Comparison of ENCODE assay signal across 26 mouse cellular contexts in genomic region chr19:37669486-37669885, GRCm38 (mm10). TPM values are rescaled to one million over a fixed set of nuclear protein-coding genes. Genes with fewer than 3 reads are reported as not detected.
A peak's percentile ranks its signal among the peaks of the same experiment; 100 is the strongest.
DNase-seq lines count a peak whose midpoint lies in the region; ATAC-seq and TF ChIP-seq lines count a peak whose summit lies in the region.
"Had no signal": no experiment of that assay in that cellular context is flagged by ENCODE, and none has a peak within 500 bp of the region (broad histone marks: within the 10 kb centered on the region; RNA-seq: fewer than 3 reads in every experiment).

No protein-coding gene starts in this region.

- no peaks in the 10 kb centered on the region for H3K4me1 ChIP-seq in kidney, embryonic 15.5 days
- no peaks in the 10 kb centered on the region for H3K4me1 ChIP-seq in intestine, embryonic 15.5 days (replicated peaks)
- H3K4me1 ChIP-seq in intestine, postnatal 0 days (replicated peaks; ENCODE audit: control insufficient read depth, insufficient read depth, low read length) = 0 out of 2 replicates have a peak, but pooled peaks cover 3% of the 10 kb centered on the region
- H3K4me1 ChIP-seq: heart, embryonic 12.5 days; heart, embryonic 15.5 days had no signal

- peak; percentile 27 for DNase-seq in kidney, postnatal 14 days
- no peak for DNase-seq in cerebellum, adult 11 months
- no peak for DNase-seq in left cerebral cortex, postnatal 36 days (ENCODE audit: low spot score in 2 of 2)
- DNase-seq: adrenal gland, adult 8-10 months; adrenal gland, postnatal 25 days; cerebellum, adult 18-20 months; cerebellum, adult 9-10 months; cerebellum, postnatal 14 days; forebrain, postnatal 0 days; gastrocnemius, adult 2 months; gastrocnemius, postnatal 14 days; heart, adult 18-20 months; heart, postnatal 10 days; heart, postnatal 4 days had no signal

- no peaks in the 10 kb centered on the region for H3K27me3 ChIP-seq in kidney, embryonic 15.5 days
- no peaks in the 10 kb centered on the region for H3K27me3 ChIP-seq in intestine, embryonic 15.5 days (replicated peaks)
- H3K27me3 ChIP-seq in intestine, postnatal 0 days (replicated peaks; ENCODE audit: control insufficient read depth, insufficient read depth, low read length) = no peaks in the 10 kb centered on the region
- H3K27me3 ChIP-seq: heart, embryonic 12.5 days; heart, embryonic 15.5 days had no signal

- intact Hi-C loops in left cerebral cortex, postnatal 36 days (cut with DNase I) = no loop called here

- TF ChIP-seq CTCF in intestine, postnatal 0 days (IDR thresholded peaks at IDR 0.05; ENCODE audit: low read depth) = no peak

- 86% methylated on average over 5 of the region's 5 CpGs for WGBS in kidney, embryonic 15.5 days
- 85% methylated on average over 5 of the region's 5 CpGs for WGBS in intestine, embryonic 15.5 days
- WGBS in intestine, postnatal 0 days = 68% methylated on average over 5 of the region's 5 CpGs

- no peak for ATAC-seq in kidney, embryonic 15.5 days (replicated peaks; ENCODE audit: low FRiP score)
- ATAC-seq in intestine, embryonic 15.5 days = peak; percentile 36; the same call in 1 of the 2 replicates
- ATAC-seq in intestine, postnatal 0 days = peak; percentile 80
- ATAC-seq: activated CD4-positive, CD25-positive, alpha-beta regulatory T cell, adult 4 months; forebrain, embryonic 14.5 days; forebrain, postnatal 0 days; hindbrain, postnatal 0 days had no signal

- H3K4me2 ChIP-seq in kidney, embryonic 15.5 days = no peak overlapping the region
- no peak overlapping the region for H3K4me2 ChIP-seq in intestine, embryonic 15.5 days (replicated peaks)
- H3K4me2 ChIP-seq in intestine, postnatal 0 days (replicated peaks; ENCODE audit: low read depth) = no peak overlapping the region
- H3K4me2 ChIP-seq: heart, embryonic 12.5 days; heart, embryonic 15.5 days; hindbrain, embryonic 14.5 days had no signal

- no peak overlapping the region for H3K27ac ChIP-seq in kidney, embryonic 15.5 days
- no peak overlapping the region for H3K27ac ChIP-seq in intestine, embryonic 15.5 days
- H3K27ac ChIP-seq in intestine, postnatal 0 days (ENCODE audit: low read depth, low read length) = peak overlapping the region; percentile 68
- H3K27ac ChIP-seq: gastrocnemius, adult 2 months; heart, embryonic 15.5 days; hindbrain, embryonic 14.5 days; hindbrain, postnatal 0 days had no signal

- no peaks in the 10 kb centered on the region for H3K9me3 ChIP-seq in kidney, embryonic 15.5 days (replicated peaks)
- no peaks in the 10 kb centered on the region for H3K9me3 ChIP-seq in intestine, embryonic 15.5 days
- H3K9me3 ChIP-seq in intestine, postnatal 0 days (ENCODE audit: control insufficient read depth) = no peaks in the 10 kb centered on the region
- H3K9me3 ChIP-seq: heart, embryonic 12.5 days; heart, embryonic 15.5 days had no signal

- no peak overlapping the region for H3K4me3 ChIP-seq in kidney, embryonic 15.5 days (replicated peaks)
- H3K4me3 ChIP-seq in intestine, embryonic 15.5 days (replicated peaks) = no peak overlapping the region
- no peak overlapping the region for H3K4me3 ChIP-seq in intestine, postnatal 0 days (ENCODE audit: low read depth, low read length)
- H3K4me3 ChIP-seq: gastrocnemius, adult 2 months; heart, embryonic 12.5 days; heart, embryonic 15.5 days had no signal

- H3K36me3 ChIP-seq in kidney, embryonic 15.5 days = no peaks in the 10 kb centered on the region
- H3K36me3 ChIP-seq in intestine, embryonic 15.5 days = no peaks in the 10 kb centered on the region
- no peaks in the 10 kb centered on the region for H3K36me3 ChIP-seq in intestine, postnatal 0 days (ENCODE audit: control insufficient read depth, insufficient read depth)
- H3K36me3 ChIP-seq: heart, embryonic 12.5 days; heart, embryonic 15.5 days had no signal

- no peak overlapping the region for H3K9ac ChIP-seq in kidney, embryonic 15.5 days
- H3K9ac ChIP-seq in intestine, embryonic 15.5 days = no peak overlapping the region
- H3K9ac ChIP-seq in intestine, postnatal 0 days (ENCODE audit: low read depth, low read length) = no peak overlapping the region
- H3K9ac ChIP-seq: forebrain, postnatal 0 days; heart, embryonic 12.5 days; heart, embryonic 15.5 days; hindbrain, embryonic 14.5 days had no signal

RNA-seq across cellular contexts. Expression of gene Cyp26c1, which starts 15.9 kb away (rescaled TPM):
- not detected in 2 replicates for polyA plus RNA-seq in kidney, embryonic 15.5 days (2015; fragmentation: Nextera tagmentation; extraction: Ambion mirVana)
- not detected in 2 replicates for polyA plus RNA-seq in intestine, embryonic 15.5 days (2015; fragmentation: Nextera tagmentation; extraction: Ambion mirVana)
- polyA plus RNA-seq in intestine, postnatal 0 days (2015; fragmentation: Nextera tagmentation; extraction: Ambion mirVana) = not detected in 2 replicates
- total RNA-seq in left cerebral cortex, postnatal 36 days (2021) = not detected
- total RNA-seq: adrenal gland, postnatal 25 days; forebrain, postnatal 0 days; gastrocnemius, postnatal 14 days; heart, postnatal 10 days; heart, postnatal 4 days; hindbrain, postnatal 0 days had no signal
- polyA plus RNA-seq: activated CD4-positive, CD25-positive, alpha-beta regulatory T cell, adult 4 months; brain, embryonic 14.5 days; forebrain, embryonic 11.5 days; forebrain, embryonic 14.5 days; forebrain, postnatal 0 days; frontal cortex, adult 2 months; heart, embryonic 12.5 days; heart, embryonic 15.5 days; hindbrain, embryonic 14.5 days; hindbrain, postnatal 0 days had no signal

RNA-seq across cellular contexts. Expression of gene Cyp26a1, which starts 28.1 kb away (rescaled TPM):
- 2.2 and 3.2 TPM in 2 replicates for polyA plus RNA-seq in kidney, embryonic 15.5 days (2015; fragmentation: Nextera tagmentation; extraction: Ambion mirVana)
- 1.7 and 1.8 TPM in 2 replicates for polyA plus RNA-seq in intestine, embryonic 15.5 days (2015; fragmentation: Nextera tagmentation; extraction: Ambion mirVana)
- 0.14 TPM in 1 of 2 replicates, not detected in the other for polyA plus RNA-seq in intestine, postnatal 0 days (2015; fragmentation: Nextera tagmentation; extraction: Ambion mirVana)
- not detected for total RNA-seq in left cerebral cortex, postnatal 36 days (2021)
- total RNA-seq: adrenal gland, adult 8-10 months; adrenal gland, postnatal 25 days; forebrain, postnatal 0 days; heart, adult 18-20 months; hindbrain, postnatal 0 days had no signal
- polyA plus RNA-seq: activated CD4-positive, CD25-positive, alpha-beta regulatory T cell, adult 4 months; forebrain, embryonic 14.5 days; hindbrain, postnatal 0 days had no signal
